Mouse (Mus musculus) embryo, embryonic 11.5 days (tissue): ENCODE results near the gene Gm5089.

Experiments
- DNase-seq: peaks from one replicate; pipeline ENCODE4 v3.0.0-alpha.2; 2012; ENCODE audit warnings: low read depth, low spot score

Gene Gm5089

GRCm38 (mm10) chr14:122426529-122427203 lies 24.2 kb downstream of the Gm5089 start:
- DNase-seq = no peak

DNA sequence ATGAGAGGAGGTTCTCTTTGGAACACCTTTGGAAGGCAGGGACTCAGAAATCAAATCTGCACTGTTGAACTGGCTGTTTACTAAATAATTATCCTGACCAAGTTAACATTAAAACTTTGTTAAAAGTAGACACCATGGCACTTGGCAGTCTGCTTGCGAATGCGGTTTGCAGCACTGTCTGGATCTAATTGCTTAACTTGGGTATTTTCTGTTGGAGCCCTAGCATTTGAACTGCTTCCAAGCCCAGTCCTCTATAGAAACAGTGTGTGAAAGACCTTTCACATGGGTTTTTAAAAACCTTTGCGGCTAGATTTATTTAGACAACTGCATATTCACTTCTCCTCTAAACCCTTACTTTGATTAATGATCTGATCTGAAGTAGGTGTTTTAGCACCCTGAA lies 26.5 kb downstream of the Gm5089 start:
- DNase-seq = no peak

DNA sequence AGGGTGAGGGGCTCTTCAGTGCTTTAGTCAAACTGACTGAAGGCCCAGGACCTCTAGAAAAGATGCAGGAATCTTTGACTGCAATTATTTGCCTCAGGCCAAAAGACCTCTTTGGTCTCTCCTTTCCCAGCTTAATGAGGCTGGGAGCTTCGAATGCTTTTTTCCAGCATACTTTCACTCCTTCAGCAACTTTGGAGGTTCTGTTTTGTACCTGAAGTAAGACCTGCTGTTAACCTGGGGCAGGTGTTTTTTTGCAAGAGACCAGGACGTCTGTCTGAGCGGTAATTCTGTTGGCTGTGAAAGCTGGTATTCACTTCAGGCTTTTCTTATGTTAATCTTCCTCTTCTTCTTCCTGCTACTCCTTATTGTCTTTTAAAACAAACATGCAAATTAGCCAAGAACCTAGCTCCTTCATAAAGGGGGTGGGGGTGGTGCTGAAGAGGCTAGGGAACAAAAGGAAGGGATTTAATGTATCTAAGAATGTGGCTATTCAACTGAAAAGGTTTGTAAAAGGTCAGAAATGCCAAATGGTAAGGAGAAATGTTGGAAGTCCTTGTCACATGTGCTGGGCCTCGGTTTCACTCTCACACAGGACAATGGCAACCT lies 34.6 kb downstream of the Gm5089 start:
- DNase-seq = no peak

GRCm38 (mm10) chr14:122414786-122415185 lies 36.1 kb downstream of the Gm5089 start:
- no peak for DNase-seq

GRCm38 (mm10) chr14:122413542-122413928 lies 37.4 kb downstream of the Gm5089 start:
- no peak for DNase-seq

- no peak for DNase-seq
These were observed 37.9 kb downstream of the Gm5089 start for GRCm38 (mm10) chr14:122412841-122413541.

DNA sequence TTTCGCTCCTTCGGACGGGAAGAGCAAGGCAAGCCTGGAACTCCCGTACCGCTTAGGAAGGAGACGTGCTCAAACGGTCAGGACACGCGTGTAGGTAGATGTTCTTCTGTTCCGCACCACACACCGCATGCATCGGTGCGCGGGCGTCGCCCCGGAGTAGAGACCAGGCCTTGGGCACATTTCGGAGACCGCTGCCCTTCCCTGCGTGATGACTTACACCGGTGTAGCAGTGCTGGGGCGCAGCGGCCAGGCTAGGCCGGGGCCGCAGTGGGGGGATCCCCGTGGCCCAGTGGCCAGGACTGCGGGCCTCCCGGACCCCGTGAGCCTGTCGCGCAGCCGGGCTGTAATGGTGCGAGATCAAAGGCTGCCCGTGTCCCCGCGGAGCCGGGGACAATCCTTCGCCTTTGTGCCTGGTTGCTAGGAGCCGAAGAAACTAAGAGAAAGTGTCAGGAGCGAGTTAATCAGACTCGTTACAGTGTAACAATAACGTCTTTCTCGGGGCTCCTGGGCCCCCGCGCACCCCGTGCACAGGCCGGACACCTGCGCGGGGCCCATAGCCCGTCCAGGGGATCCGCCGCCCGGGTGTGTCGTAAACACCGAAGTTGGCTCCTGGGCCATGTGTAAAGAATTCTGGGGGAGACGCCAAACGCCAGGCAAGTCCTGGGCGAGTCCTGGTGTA lies 44.2 kb downstream of the Gm5089 start:
- no peak for DNase-seq

DNA sequence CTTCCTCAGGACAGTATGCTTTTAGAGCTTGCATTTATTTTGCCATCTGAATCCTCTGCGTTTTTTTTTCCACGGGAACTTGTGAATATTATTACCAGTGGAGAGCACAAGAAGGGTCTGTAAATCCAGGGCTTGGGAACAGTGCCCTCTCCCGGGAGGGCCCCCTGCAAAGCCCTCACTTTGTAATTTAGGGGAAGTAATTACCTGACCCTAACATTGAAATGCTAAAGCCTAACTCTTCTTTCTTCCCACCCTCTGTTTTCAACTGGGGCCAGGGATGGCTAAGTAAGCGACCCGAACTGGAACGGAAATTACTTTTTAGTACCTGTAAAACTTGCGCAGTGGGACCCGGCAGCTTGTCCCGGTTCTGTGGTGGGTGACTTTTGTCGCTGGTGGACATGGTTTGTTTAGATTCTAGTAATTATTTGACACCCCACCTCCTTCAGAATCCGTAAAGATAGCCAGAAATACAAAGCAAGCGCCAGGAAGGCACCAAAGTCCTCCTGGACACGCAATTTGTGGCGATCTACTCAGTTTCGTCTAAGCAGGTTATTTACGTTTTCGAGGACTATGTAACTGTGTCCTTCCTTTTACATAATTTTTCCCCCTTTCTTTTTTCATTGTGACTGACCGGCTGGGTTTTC lies 44.9 kb downstream of the Gm5089 start:
- DNase-seq = no peak

GRCm38 (mm10) chr14:122405236-122405635 lies 45.7 kb downstream of the Gm5089 start:
- no peak for DNase-seq

DNA sequence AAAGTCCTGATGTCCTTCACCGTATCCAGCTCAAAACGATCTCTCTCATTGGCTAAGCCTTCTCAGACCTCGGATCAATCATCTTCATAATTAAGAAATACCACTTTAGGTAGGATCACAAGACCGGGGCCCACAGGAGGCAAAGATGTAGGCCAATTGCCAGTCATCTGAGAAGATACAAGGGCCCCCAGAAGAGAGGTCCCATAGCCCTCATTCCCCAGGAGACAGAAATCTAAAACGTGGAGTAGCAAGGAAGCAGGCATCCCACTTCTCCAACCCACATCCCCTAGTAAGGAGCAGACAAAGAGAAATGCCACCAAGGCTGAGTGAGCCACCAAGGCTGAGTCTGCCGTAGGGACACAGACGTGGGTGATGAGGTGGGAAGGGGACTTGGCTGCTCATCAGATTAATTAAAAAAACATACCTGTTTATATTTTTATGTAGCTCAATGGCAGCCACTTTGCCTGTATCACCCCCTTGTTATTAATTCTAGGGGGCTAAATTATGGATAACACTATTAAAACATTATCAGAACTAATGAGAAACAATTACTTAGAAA lies 46.2 kb downstream of the Gm5089 start:
- DNase-seq = no peak

DNA sequence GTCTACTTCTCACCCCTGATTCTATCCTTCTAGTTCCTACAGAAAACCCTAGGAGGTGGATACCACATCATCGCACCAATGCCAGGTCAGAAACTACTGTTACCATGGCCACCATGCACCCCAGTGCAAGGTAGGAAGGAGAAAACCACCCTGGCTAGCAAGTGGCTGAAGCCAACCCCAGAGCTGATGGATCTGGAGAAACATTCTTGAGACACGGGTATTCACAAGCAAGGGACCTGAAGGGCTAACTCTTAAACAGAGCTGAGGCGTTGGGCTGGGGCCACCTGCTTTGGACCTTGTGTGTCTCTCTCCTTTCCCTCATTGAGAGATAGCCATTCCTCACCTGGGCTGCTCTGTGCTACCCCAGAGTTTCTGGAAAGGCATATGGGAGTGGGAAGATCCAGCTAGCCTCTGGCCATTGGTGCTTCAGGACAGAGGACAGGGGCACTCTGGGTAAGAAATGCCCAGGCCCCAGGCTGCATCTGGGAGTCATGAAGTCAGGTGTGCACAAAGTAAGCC lies 47.4 kb downstream of the Gm5089 start:
- DNase-seq = no peak

GRCm38 (mm10) chr14:122402716-122403258 lies 48.1 kb downstream of the Gm5089 start:
- no peak for DNase-seq

- DNase-seq = no peak
These were observed 49.0 kb downstream of the Gm5089 start for GRCm38 (mm10) chr14:122401886-122402285.

DNA sequence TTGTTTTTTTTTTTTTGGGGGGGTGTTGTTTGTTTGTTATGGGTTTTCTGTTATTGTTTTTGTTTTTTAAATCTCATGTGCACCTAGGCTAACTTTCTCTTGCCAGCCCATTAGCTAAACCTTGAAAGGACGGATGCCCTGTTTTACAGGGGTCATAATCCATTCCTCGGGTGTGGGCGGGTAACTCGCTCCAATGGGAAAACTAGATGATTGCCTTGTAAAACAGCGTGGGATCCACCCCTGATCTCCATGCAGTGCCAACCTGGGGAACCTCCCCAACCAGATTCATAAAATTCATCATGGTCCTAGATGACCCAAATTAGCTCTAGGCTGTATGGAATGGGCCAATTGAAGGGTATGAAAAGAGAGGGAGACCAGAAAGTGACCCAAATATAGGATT lies 51.0 kb downstream of the Gm5089 start:
- DNase-seq = no peak

- DNase-seq = no peak
These were observed 52.2 kb downstream of the Gm5089 start for GRCm38 (mm10) chr14:122398676-122399075.

- DNase-seq = no peak
These were observed 57.8 kb downstream of the Gm5089 start for GRCm38 (mm10) chr14:122393119-122393518.

GRCm38 (mm10) chr14:122390935-122391334 lies 60.0 kb downstream of the Gm5089 start:
- no peak for DNase-seq

- DNase-seq = no peak
These were observed 61.1 kb downstream of the Gm5089 start for GRCm38 (mm10) chr14:122389684-122390370.

- no peak for DNase-seq
These were observed 62.4 kb downstream of the Gm5089 start for GRCm38 (mm10) chr14:122388431-122389031.

- DNase-seq = no peak
These were observed 63.1 kb downstream of the Gm5089 start for GRCm38 (mm10) chr14:122387781-122388180.
